Mouse (Mus musculus): ENCODE results near the gene Bcat2.

DNA sequence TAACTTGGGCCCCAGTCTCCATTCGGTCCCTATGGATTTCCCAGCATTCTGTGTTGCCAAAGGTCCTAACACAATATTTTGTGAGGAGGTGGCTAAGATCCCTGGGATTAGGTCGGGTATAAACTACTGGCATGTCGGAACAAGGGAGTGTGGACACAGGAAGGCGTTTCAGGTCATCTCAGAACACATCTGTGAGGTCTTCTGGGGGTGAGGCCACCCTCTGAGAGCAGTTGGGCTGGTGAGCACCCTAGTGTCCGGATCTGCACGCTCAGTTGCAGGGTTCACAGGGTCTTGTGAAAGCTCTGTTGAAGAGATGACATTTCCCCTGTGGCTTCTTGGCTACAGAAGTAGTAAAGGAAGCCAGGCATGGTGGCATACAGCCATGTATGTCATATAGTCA is 16.0 kb downstream of the Bcat2 start:
- TF ChIP-seq CTCF (IDR thresholded peaks at IDR 0.05; ENCODE audit: extremely low read depth, insufficient read length, insufficient replicate concordance, low read depth, low read length) = no peak
- no peak for TF ChIP-seq POLR2A (IDR thresholded peaks at IDR 0.05; ENCODE audit: low read depth, low read length)

Measured in small intestine, adult 2 months (tissue).